Mouse (Mus musculus): ENCODE measurements around the gene Podxl.

The Podxl gene

DNA sequence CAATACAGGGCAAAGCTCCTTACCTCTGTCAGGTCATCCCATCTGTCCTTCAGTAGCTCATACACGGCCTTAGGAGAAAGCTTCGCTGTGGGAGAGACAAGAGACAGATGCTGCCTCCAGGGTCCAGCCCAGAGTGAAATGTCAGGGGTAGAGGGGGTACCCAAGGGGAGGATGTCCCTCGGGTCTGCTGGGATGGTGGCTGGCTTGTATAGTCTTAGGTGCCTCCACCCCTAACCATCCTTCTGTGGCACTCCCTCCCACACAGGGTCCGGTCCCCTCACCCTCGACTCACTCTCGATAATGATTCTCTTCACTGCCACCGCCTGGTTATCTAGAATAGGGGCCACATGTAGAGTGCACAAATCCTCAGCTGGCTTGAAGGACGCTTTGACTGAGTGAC is 39.1 kb downstream of the Podxl start:
- DNase-seq (ENCODE audit: low spot score in 2 of 2): no peak

DNA sequence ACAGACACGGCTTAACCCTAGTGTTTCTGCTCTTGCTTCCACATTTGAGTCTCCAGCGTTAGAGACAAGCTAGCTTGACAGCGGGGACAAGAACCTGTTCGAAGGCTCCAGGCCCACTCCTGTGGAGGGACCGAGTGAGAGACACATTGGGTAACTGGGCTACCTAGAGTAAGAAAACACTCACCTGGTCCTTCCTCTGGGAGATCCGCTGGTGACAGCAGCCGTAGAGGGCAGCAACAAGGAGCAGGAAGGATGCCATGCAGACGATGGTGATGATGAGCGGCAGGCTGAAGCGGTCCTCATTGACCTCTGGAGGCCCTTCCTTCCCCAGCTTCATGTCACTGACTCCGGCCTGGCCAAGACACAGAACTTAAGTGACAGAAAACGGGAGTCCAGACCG is 39.7 kb downstream of the Podxl start:
- no peak for DNase-seq (ENCODE audit: low spot score in 2 of 2)

DNA sequence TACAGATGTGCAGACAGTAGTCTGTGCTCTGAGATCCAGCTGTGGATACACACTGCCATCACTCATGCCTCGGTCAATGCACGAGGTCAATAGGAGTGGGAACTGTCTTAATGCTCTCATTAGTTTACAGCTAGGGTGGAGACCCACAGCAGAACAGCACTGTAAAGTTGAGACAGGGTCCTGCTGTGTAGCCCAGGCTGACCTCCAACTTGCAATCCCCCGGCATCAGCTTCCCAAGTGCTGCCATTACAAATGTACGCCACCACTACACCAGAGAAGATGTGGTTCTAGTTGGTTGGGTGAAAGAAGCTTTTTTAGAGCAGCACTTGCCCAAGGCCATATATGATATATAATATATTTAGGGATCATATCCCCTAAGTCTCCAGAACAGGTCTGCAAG is 40.1 kb downstream of the Podxl start:
- no peak for DNase-seq (ENCODE audit: low spot score in 2 of 2)

DNA sequence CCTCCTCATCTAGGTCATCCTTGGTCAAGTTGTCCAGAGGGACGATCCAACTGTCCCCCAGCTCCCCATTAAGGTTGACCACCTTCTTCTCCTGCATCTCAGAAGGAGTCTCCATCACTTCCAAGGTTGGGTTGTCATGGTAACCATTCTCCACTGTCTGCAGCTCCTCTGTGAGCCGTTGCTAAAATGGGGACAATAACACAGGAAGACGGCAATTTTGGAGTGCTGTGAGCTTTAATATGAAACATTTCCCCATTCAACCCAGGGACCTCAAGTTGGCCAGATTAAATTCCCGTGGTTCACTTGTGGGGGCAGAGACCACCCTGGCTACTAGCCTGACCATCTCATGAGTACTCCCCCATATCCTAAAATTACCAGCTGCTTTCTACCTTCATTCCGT is 40.7 kb downstream of the Podxl start:
- DNase-seq (ENCODE audit: low spot score in 2 of 2): no peak

DNA sequence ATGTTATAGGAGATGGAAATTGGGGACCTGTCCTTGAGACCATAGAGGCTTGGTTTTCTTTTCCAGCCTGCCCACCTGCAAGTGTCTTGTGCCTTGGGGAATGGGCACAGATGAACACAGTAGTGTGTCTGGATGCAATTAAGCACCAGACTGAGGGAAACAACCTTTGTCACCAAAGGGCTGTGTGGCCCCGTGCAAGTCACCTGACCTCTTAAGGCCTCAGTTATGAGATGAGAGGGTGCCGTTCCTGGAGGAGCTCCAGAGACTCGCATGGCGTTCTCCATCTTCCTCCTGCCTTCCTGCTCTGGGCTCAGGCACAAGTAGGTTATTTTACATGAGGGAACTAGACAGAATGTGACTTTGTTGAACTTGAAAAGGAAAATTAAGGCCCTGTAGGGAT is 41.3 kb downstream of the Podxl start:
- DNase-seq (ENCODE audit: low spot score in 2 of 2): no peak

DNA sequence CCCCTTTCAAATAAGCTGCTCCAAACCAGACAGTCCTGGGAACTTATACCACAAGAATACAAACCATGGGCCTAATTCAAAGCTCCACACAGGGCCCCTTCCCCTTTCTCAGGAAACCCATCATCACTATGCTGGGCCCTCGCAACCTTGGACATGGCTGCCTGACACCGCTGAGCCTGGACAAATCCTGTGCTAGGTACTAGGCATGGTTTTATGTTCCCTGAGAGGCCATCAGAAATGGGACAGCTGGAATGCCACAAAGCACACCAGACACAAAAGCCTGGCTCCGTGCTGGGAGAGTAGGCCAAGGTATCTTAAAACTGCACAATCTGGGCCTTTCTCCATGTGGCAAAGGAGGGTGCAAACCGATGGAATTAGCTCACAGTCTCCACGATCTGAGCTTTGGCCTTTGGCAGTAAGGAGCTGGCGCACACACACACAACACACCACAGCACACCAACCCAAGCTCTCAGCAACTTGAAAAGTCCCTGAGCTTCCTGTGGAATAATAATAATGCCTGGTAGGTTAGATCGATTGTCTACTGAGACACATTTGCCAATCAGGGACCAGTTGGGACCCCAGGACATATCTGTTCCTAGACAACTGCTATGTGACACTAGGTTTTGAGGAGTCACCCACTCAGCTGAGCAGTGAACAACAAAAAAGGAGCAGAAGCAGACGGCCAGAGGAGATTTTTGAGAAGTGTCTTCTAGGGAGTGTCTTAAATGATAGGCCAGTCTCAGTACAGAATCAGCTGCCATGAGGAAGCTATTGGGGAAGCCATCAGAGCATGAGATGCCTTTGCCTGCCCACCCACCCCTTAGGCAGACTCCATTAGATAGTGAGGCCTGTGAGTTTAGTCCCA is 42.1 kb downstream of the Podxl start:
- DNase-seq (ENCODE audit: low spot score in 2 of 2): no peak

DNA sequence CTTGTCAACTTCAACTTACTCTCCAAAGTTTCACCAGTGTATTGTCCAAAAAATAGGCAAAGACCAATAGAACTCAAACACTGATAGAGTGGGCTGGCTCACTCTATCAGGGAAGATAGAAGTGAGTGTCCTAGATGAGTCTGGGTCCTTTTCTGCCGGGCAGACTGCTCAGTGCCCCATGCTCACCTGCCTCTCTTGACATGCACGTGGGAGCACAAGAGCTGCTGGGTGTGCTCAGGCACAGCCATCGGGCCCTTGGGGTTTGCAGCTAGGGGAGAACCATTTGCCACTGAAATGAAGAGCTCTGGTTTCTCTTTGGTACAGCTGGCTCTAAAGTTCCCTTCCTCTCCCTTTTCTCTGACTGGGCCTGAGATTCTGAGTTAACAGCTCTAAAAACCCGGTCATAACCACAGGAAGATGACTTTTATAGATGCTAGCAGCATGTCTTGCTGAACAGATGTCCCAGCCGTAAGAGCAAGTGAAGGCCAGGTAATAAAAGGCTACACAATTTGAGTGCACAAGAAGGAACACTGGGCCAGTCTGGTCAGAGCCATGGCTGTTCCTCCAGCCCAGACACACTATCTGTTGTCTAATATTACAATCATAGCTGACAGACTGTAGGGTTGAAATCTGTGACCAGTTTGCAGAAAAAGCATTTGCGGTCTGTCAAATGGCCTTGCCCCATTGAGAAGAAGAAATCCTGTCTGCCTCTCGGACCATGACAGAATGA is 43.1 kb downstream of the Podxl start:
- no peak for DNase-seq (ENCODE audit: low spot score in 2 of 2)

DNA sequence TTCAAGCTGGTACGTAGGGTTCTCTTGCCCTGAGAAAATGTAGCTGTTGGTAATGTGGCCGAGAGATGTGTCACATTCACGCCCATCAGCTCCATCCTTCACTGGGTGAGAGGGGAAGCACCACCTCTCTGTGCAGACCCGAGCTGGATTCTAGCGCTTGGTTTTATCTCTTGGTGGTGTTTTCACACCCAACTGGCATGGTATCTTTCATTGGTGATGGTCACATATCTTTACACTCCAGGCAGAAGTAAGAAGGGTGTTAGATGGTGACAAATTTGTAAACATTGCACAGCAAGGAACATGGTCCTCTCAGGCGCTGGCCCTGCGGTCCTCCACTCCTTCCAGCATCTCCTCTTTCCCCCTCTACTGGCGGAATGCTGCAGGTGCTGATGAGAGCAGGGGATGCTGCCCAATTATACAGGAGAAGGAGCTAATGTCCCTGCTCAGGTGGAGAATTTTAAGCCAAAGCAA is 44.7 kb downstream of the Podxl start:
- DNase-seq (ENCODE audit: low spot score in 2 of 2): peak in 1 of 2 experiments; percentile 37

DNA sequence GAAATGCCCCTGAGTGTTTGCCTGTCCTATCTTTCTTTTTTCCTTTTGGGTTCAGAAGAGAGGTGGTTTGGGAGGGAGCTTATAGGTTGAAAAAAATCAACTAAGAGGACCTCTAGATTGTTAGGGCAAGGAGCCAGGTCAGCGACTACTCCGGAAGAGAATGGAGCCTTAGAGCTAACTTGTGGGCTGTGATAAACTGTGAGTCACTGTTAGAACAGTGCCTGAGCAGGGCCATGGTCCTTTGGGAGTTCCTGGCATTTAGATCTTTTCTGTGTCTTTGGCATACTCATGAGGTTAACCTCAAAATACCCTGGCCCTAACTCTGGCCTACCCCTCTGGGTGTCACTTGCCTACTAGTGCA is 45.5 kb downstream of the Podxl start:
- DNase-seq (ENCODE audit: low spot score in 2 of 2): no peak

DNA sequence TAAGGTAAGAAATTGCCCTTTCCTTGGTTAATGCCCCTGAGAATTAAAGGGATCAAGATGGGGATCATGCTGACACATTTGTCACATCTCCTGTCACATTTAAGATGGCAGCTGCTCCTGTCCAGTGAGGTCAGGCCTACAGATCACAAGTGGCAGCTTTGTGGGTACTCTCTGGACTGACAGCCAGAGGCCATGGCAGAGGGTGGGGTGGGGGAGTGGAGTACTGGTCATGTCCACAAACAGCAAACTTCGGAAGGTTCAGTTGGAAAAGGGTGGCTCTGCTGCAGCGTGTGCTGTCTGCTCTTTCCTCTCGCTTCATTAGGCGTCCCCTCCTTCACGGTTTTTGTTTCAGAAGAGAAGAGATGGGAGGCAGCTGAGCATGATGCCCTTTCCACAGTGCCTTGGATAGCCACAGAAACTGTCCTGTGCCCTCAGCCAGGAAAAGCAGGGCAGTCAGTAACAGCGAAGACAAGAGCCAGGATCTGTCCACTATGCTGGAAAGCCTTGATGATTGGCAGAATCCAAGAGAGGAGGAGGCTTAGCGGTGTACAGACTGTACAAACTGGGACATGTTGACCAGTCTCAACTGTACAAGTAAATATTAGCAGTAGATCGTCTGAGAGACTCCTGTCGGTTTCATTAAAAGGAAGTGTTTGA is 46.0 kb downstream of the Podxl start:
- DNase-seq (ENCODE audit: low spot score in 2 of 2): no peak

DNA sequence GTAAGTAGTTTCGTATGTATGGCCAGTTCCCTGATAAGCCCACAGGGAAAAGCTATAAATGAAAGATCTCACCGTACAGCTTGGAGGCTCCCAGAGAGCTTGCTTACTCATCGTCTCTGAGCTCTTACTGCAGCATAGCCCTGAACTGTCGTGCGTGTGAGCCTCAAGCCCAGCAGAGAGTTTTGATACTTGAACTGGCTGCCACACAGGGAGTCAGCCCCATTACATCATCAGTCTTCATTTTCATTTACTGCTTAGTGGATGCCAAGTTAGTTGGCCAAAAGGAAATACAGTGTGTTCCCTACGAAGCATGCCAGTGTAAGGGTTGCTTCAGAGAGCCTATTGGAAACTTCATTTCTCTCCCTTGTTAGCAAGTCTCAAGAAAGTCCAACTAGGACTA is 50.1 kb downstream of the Podxl start:
- DNase-seq (ENCODE audit: low spot score in 2 of 2): no peak

DNA sequence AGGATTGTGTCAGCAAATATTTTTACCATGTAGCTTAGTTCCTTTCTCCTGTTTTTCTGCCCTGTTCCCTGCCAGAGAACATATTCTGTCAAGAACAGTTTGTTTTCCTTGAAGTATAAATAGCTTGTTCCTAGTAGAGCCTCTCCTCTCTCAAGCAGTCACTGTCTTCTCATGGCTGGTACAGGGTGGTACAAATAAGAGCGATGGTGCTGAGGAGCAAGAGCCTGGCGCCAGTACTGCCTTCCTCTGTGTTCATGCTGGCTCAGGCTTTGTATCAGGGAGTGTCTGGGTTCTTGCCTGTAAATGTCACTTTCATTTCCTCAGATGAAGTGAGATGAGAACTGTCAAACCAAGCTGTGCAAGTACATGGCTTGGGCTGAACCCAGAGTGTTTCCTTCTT is 61.2 kb downstream of the Podxl start:
- no peak for DNase-seq (ENCODE audit: low spot score in 2 of 2)

DNA sequence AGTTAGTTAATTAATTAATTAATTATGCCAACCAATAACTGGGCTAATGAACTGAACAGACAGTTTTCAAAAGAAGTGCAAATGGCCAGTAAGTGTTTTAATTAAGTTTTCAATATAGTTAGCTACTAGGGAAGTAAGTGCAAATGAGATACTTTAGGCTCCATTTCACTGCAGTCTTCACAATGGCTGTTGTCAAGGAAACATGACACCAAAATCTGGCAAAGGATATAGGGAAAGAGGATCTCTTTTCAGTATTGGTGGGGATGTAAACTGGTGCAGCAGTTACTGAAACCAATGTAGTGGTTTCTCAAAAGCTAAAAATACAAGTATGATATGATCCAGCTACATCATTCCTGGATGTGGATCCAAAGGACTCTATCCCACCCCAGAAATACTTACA is 63.1 kb downstream of the Podxl start:
- DNase-seq (ENCODE audit: low spot score in 2 of 2): no peak

DNA sequence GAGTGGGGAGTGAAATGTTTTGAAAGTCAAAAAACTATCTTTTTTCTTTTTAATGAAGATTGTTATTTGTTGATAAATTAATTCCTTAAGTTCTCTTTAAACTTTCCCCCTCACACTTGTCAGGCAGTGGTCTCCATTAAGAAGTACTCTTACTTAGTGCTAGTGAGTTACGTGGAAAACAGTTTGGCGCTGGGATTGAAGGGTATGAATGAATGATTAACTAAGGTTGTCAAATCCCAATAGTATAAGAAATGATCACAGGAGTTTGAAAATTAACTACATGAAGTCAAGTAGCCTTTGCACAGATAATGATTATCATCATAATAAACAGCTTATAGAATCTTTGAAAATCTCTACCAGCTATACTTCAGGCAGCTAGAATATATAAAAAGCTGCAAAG is 63.5 kb downstream of the Podxl start:
- no peak for DNase-seq (ENCODE audit: low spot score in 2 of 2)

DNA sequence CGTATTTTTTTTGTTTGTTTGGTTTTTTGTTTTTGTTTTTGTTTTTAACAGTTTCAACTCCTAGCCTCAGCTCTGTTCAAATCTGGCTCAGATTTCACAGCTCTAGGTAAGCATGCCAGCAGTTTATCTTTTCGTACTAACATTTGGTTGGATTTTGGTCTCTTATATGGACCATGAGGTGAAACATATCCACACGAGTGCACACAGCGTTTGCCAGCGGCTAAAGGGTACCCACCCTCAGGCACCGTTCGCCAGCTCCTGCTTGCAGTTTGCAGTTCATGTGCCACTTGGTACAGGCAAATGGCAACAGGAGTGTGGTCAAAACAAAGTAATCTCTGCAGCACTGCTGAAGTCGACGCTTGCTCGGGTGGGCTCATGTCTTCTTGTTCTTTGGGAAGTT is 63.9 kb downstream of the Podxl start:
- DNase-seq (ENCODE audit: low spot score in 2 of 2): no peak

DNA sequence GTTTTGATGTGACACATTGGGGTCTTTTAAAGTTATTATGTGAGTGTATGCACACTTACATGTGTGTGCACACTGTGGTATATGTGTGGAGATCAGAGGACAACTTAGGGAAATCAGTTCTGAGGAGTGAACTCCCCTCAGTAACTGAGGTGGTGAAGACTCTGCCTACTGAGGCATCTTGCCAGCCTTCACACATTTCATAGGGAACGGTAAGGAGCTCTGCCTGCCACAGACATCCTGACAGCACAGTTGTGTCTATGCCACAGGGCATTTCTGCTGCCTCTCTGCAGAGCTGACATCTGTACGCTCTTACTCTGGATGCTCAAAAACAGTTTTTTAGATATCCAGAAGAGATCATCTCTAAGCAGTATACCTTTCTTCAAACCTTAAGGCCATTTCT is 67.6 kb downstream of the Podxl start:
- no peak for DNase-seq (ENCODE audit: low spot score in 2 of 2)

DNA sequence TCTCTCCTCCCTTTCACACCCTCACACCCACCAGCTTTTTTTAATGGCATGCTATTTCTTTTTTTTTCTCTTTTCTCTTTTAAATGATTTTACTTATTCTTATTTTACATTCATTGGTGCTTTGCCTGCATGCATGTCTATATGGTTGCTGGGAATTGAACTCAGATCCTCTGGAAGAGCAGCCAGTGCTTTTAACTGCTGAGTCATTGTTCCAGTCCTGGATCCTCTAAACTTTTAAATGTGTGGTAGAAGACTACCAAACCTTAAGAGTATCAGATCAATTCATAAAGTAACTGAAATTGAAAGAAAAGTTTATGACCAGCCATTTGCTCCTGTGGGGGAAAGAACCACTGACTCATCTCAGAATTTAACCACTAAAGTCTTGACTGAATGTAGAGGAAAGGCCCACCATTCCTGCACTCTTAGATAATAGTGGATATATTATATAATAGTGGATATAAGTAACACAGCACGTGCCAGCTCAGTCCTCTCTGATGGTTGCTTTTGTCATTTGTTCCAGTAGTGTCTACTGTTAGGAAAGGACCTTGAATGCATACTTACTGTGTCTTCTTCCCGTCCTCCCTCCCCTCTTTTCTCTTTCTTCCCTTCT is 68.6 kb downstream of the Podxl start:
- DNase-seq (ENCODE audit: low spot score in 2 of 2): no peak

DNA sequence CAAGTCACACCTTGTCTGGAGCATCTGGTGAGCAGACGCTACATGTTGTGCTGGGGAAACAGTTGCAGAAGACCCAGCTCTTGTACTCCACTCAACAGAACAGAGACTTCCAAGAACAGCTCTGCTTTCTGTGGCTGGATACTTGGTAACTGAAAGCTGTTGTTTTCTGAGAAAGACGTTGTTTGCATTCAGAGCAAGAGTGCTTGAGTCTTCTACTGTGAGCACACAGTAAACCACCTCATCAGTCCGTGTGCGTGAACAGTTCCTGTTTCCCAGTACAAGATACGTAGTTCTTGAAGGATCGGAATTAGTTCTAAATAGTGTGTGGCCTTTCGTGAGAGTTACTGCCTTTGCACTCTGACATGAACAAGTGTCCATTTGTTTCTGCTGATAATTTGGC is 73.8 kb downstream of the Podxl start:
- DNase-seq (ENCODE audit: low spot score in 2 of 2): no peak

DNA sequence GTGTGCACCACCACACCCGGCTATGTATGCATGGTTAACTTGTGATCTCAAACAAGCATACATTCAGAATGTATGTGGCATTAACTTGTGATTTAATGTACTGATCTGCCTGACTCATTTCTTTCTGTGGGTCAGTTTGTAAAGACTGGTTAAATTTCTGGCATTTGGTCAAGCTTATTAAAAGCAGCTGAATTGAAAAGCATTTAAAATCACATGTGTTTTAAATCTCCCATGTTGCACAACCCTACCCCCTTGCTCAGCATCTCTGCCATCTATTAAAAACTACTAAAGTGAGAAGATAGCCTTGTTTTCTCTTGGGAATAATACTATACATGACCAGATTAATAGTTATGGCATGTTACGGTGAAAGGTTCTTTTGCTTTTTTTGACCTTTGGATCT is 77.2 kb downstream of the Podxl start:
- DNase-seq (ENCODE audit: low spot score in 2 of 2): no peak

DNA sequence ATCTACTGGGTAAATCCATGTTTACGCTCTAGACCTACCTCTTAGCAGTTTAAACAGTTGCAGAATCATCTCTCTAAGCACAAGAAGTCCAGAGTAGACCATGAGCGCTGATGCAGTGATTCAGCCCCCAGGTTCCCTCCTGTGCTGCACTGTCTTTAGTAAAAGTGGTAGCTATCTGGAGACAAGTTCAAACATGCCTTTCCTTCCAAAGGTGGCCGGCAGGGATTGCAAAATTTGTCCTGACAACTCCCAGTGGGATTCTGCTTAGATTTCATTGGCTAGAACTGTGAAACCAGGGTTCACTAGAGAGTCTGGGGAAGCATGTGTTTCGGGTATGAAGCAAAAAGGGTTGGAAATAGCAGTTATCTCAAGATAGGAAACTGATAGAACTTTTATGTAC is 83.8 kb downstream of the Podxl start:
- no peak for DNase-seq (ENCODE audit: low spot score in 2 of 2)

DNA sequence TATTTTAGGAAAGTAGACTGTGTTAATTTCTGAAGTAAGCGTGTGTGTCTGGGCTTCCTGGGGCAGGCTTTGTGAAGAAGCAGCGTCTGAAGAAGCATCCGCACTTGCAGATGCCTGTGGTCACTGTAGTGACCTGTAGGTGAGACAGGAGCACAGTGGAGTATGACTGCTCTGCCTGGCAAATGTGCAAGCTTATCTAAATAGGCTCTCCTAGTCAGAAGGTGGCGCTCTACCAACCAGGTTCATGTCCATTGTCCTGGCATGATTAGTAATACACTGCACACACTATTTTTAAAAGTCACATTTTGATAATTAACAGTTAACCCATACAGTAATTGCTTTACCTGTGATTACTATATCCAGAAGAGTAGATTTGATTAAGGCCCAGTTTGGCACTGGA is 85.6 kb downstream of the Podxl start:
- no peak for DNase-seq (ENCODE audit: low spot score in 2 of 2)

All from cerebellum, postnatal 4 days (tissue).